Mouse (Mus musculus): Measurements from ENCODE around the gene Nhlrc1. TPM values are rescaled to one million over a fixed set of nuclear protein-coding genes. Genes with fewer than 3 reads are reported as not detected.

The Nhlrc1 gene
- polyA plus RNA-seq, 1 experiment from 2014 or later: 3.5 TPM

DNA sequence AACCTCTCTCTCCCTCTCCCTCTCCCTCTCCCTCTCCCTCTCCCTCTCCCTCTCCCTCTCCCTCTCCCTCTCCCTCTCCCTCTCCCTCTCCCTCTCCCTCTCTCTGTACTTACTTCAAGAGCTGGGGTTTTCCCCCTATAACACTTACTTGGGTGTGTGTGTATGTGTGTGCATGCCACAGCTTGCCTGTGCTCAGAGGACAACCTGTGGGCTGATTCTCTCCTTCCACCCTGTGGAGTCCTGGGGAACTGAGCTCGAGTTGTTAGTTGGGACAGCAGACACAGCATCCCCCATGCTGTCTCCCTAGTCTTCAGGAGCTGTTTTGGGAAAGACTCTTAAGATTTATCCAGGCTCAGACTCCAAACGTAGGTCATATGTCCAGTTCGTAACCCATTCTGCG, 47.3 kb downstream of the Nhlrc1 start:
- H3K9ac ChIP-seq: no peak overlapping the region
- no peak overlapping the region for H3K4me2 ChIP-seq (replicated peaks)
- H3K4me1 ChIP-seq (replicated peaks): no peaks in the 10 kb centered on the region
- no peak overlapping the region for H3K4me3 ChIP-seq (replicated peaks)
- 78% methylated on average over 4 of the region's 4 CpGs for WGBS
- H3K27ac ChIP-seq: no peak overlapping the region
- no peak for ATAC-seq
- no peaks in the 10 kb centered on the region for H3K27me3 ChIP-seq (replicated peaks)
- H3K9me3 ChIP-seq: no peaks in the 10 kb centered on the region
- no peaks in the 10 kb centered on the region for H3K36me3 ChIP-seq

Other genes with a start within 250 kb of the Nhlrc1 start
- 17.0 and 17.6 TPM in 2 replicates for gene Kif13a, start 85.0 kb downstream of the Nhlrc1 start, polyA plus RNA-seq (2015; fragmentation: Nextera tagmentation; extraction: Ambion mirVana)
- gene Kdm1b, start 28.6 kb upstream of the Nhlrc1 start, polyA plus RNA-seq (2015; fragmentation: Nextera tagmentation; extraction: Ambion mirVana): 11.0 and 11.1 TPM in 2 replicates
- gene Tpmt, start 29.9 kb upstream of the Nhlrc1 start, polyA plus RNA-seq (2015; fragmentation: Nextera tagmentation; extraction: Ambion mirVana): 24.1 and 24.2 TPM in 2 replicates
- gene Dek, start 91.4 kb upstream of the Nhlrc1 start, polyA plus RNA-seq (2015; fragmentation: Nextera tagmentation; extraction: Ambion mirVana): 210 and 251 TPM in 2 replicates
- gene Rnf144b, start 107.8 kb upstream of the Nhlrc1 start, polyA plus RNA-seq (2015; fragmentation: Nextera tagmentation; extraction: Ambion mirVana): 0.87 and 1.0 TPM in 2 replicates

Measured in intestine, embryonic 15.5 days (tissue).